Mouse (Mus musculus) right cerebral cortex, postnatal 10 days (tissue): Measurements from ENCODE around the gene Wfdc21.

ENCODE experiments used
- DNase-seq, 2 experiments: peaks; one replicate each; pipeline ENCODE4 v3.0.0; 2021; ENCODE audit warnings: low spot score in 2 of 2

The Wfdc21 gene

DNA sequence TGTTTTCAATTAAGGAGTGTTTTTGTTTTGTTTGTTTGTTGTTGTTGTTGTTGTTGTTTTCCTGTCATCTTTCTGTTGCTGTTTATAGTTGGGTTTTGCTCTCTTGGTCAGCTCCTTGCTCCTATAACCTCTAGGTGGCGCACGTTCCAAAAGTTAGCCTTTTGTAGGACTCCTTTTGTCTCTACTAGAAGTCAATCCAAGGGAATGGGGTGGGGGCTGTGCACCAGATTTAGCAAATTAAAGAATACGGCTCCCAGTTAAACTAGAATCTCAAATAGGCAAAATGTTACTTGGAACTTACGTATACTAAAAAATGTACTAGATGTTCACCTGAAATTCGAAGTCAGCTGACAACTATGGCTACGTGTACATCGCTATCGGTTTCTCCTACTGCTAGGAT lies 55.4 kb downstream of the Wfdc21 start:
- DNase-seq, result no peak
